Mouse (Mus musculus) limb, embryonic 13.5 days (tissue): Measurements from ENCODE around the gene Cops6. TPM values are rescaled to one million over a fixed set of nuclear protein-coding genes. Genes with fewer than 3 reads are reported as not detected.

Experiments
- ATAC-seq: fragments of 200-750 bp; cut with Nextera tagmentation; 2 replicates; pipeline ENCODE4 v1.8.0; 2017; ENCODE audit warnings: low read depth, moderate number of reproducible peaks, moderate TSS enrichment; ENCODE audit not compliant: low FRiP score
- H3K27ac ChIP-seq: fragments of 300-500 bp; sonication (generic); 2 replicates; pipeline ENCODE4 v1.5.1; 2015; ENCODE audit warnings: inconsistent platforms, mild to moderate bottlenecking, moderate library complexity
- H3K27me3 ChIP-seq: fragments of 300-500 bp; sonication (generic); 2 replicates; pipeline ENCODE4 v1.6.1; 2015; ENCODE audit warnings: mild to moderate bottlenecking, inconsistent platforms
- H3K36me3 ChIP-seq: fragments of 300-500 bp; sonication (generic); 2 replicates; pipeline ENCODE4 v1.6.1; 2015; ENCODE audit warnings: inconsistent platforms, mild to moderate bottlenecking, moderate library complexity
- H3K4me1 ChIP-seq: fragments of 300-500 bp; sonication (generic); 2 replicates; pipeline ENCODE4 v1.6.1; 2015; ENCODE audit warnings: inconsistent platforms
- H3K4me2 ChIP-seq: fragments of 300-500 bp; sonication (generic); replicated peaks from 2 replicates; pipeline ENCODE4 v1.6.1; 2015; ENCODE audit warnings: inconsistent platforms, mild to moderate bottlenecking, moderate library complexity
- H3K4me3 ChIP-seq: fragments of 300-500 bp; sonication (generic); 2 replicates; pipeline ENCODE4 v1.5.1; 2015; ENCODE audit warnings: moderate library complexity, mild to moderate bottlenecking, inconsistent platforms
- H3K9ac ChIP-seq: fragments of 300-500 bp; sonication (generic); 2 replicates; pipeline ENCODE4 v1.6.1; 2015; ENCODE audit warnings: mild to moderate bottlenecking, inconsistent platforms
- H3K9me3 ChIP-seq: fragments of 300-500 bp; sonication (generic); 2 replicates; pipeline ENCODE4 v1.6.1; 2016; ENCODE audit warnings: inconsistent platforms
- WGBS: fragments of 180-500 bp; shearing (Covaris S2); methylation state at CpG from one replicate; pipeline ENCODE4 v1.1.7; 2015; 5-methylcytosine and 5-hydroxymethylcytosine counted together
- microRNA counts: library from miRNA; unstranded; fragments of <30 nt; microRNA quantifications from one replicate; lab custom pipeline; 2016
- microRNA-seq: library from miRNA; unstranded; fragments of <30 nt; microRNA quantifications from one replicate; pipeline ENCODE4, GENCODE M21; 2016
- polyA plus RNA-seq: library from polyadenylated mRNA; unstranded; fragments of >200 nt; fragmentation: Nextera tagmentation; extraction: Ambion mirVana; gene quantifications from 2 replicates; pipeline ENCODE4 v1.2.1, GENCODE M21; 2015

Cops6 gene
- polyA plus RNA-seq, 1 experiment from 2014 or later: 362 TPM

GRCm38 (mm10) chr5:138194755-138195345 is 34.0 kb downstream of the Cops6 start:
- no peaks in the 10 kb centered on the region for H3K9me3 ChIP-seq
- H3K4me1 ChIP-seq: peaks cover 10% of the 10 kb centered on the region
- peak; percentile 57 for ATAC-seq
- H3K27ac ChIP-seq: peak overlapping the region; percentile 83
- peaks cover 32% of the 10 kb centered on the region for H3K36me3 ChIP-seq
- H3K9ac ChIP-seq: peak overlapping the region; percentile 86
- WGBS: 2% methylated on average over 29 of the region's 29 CpGs
- H3K27me3 ChIP-seq: no peaks in the 10 kb centered on the region
- H3K4me3 ChIP-seq: peak overlapping the region; percentile 75
- H3K4me2 ChIP-seq: peak overlapping the region; percentile 81

- Histone ChIP-seq H3K4me3 (peak overlapping the region; percentile 75), H3K9ac (0 out of 2 replicates have a peak overlapping the region, but pooled peaks have one; percentile 86), H3K9me3 (no peaks in the 10 kb centered on the region), H3K36me3 (peaks cover 26% of the 10 kb centered on the region), H3K27me3 (no peaks in the 10 kb centered on the region), H3K4me2 (peak overlapping the region; percentile 81), H3K4me1 (peaks cover 10% of the 10 kb centered on the region), H3K27ac (no peak overlapping the region)
- ATAC-seq: no peak
- WGBS: 78% methylated on average over 7 of the region's 7 CpGs
Observed at GRCm38 (mm10) chr5:138195463-138195862, 34.6 kb downstream of the Cops6 start.

GRCm38 (mm10) chr5:138199576-138199975 is 38.7 kb downstream of the Cops6 start:
- H3K9ac ChIP-seq: no peak overlapping the region

GRCm38 (mm10) chr5:138202086-138202485 is 41.2 kb downstream of the Cops6 start:
- Histone ChIP-seq H3K4me3 (no peak overlapping the region), H3K27me3 (no peaks in the 10 kb centered on the region), H3K9me3 (peaks cover 12% of the 10 kb centered on the region), H3K9ac (no peak overlapping the region), H3K4me2 (no peak overlapping the region), H3K4me1 (no peaks in the 10 kb centered on the region), H3K36me3 (no peaks in the 10 kb centered on the region), H3K27ac (no peak overlapping the region)
- 88% methylated on average over 3 of the region's 3 CpGs for WGBS
- ATAC-seq: no peak

More at GRCm38 (mm10) chr5:138199576-138199975, 38.7 kb downstream of the Cops6 start:
- Histone ChIP-seq H3K4me2 (no peak overlapping the region), H3K27me3 (no peaks in the 10 kb centered on the region), H3K4me3 (no peak overlapping the region), H3K27ac (no peak overlapping the region), H3K4me1 (peaks cover 10% of the 10 kb centered on the region), H3K36me3 (no peaks in the 10 kb centered on the region), H3K9me3 (peaks cover 4% of the 10 kb centered on the region; the same call in 1 of the 2 replicates)
- 15% methylated on average over 1 of the region's 1 CpGs for WGBS
- no peak for ATAC-seq

- Histone ChIP-seq H3K9me3 (peaks cover 12% of the 10 kb centered on the region), H3K4me1 (no peaks in the 10 kb centered on the region), H3K27me3 (no peaks in the 10 kb centered on the region), H3K4me3 (no peak overlapping the region), H3K9ac (no peak overlapping the region), H3K4me2 (no peak overlapping the region), H3K36me3 (no peaks in the 10 kb centered on the region), H3K27ac (no peak overlapping the region)
- ATAC-seq: no peak
- 84% methylated on average over 1 of the region's 1 CpGs for WGBS
Observed at GRCm38 (mm10) chr5:138207253-138207652, 46.4 kb downstream of the Cops6 start.

GRCm38 (mm10) chr5:138207873-138208272 is 47.0 kb downstream of the Cops6 start:
- H3K4me1 ChIP-seq: no peaks in the 10 kb centered on the region
- 83% methylated on average over 4 of the region's 4 CpGs for WGBS
- H3K4me2 ChIP-seq: no peak overlapping the region
- no peak overlapping the region for H3K9ac ChIP-seq
- H3K4me3 ChIP-seq: no peak overlapping the region
- no peaks in the 10 kb centered on the region for H3K27me3 ChIP-seq
- no peak overlapping the region for H3K27ac ChIP-seq
- peaks cover 12% of the 10 kb centered on the region for H3K9me3 ChIP-seq
- ATAC-seq: no peak
- H3K36me3 ChIP-seq: no peaks in the 10 kb centered on the region

MicroRNA genes within 50 kb of the gene (microRNA counts, 519-probe panel; counts per million panel counts)
- microRNA mmu-miR-106b (lab: Ali Mortazavi, UCI): 4,648 counts per million, percentile 90 among the panel's probes with 10 or more counts
- microRNA mmu-miR-25 (lab: Ali Mortazavi, UCI): 5,320 counts per million, percentile 96 among the panel's probes with 10 or more counts
- microRNA mmu-miR-93 (lab: Ali Mortazavi, UCI): 4,421 counts per million, percentile 85 among the panel's probes with 10 or more counts

Small RNA genes within 50 kb of the gene (microRNA-seq; reads per million reads assigned to microRNA genes)
- 9,421 reads per million, percentile 94 among the genes with 10 or more reads in this experiment for gene Mir106b
- 710 reads per million, percentile 73 among the genes with 10 or more reads in this experiment for gene Mir25
- 11,129 reads per million, percentile 95 among the genes with 10 or more reads in this experiment for gene Mir93

Other genes starting within 250 kb of the Cops6 start
- gene Cyp3a13, start 239.5 kb upstream of the Cops6 start, polyA plus RNA-seq: not detected in 2 replicates
- 0.48 and 0.80 TPM in 2 replicates for gene Gjc3, start 198.0 kb upstream of the Cops6 start, polyA plus RNA-seq
- not detected in 2 replicates for gene Azgp1, start 179.6 kb upstream of the Cops6 start, polyA plus RNA-seq
- gene Smok3a, start 139.8 kb upstream of the Cops6 start, polyA plus RNA-seq: not detected in 2 replicates
- gene Smok3b, start 139.6 kb upstream of the Cops6 start, polyA plus RNA-seq: not detected in 2 replicates
- gene Smok3c, start 107.9 kb upstream of the Cops6 start, polyA plus RNA-seq: not detected in 2 replicates
- gene Zkscan1, start 76.0 kb upstream of the Cops6 start, polyA plus RNA-seq: 20.1 and 22.4 TPM in 2 replicates
- 76.5 and 77.3 TPM in 2 replicates for gene Zscan21, start 44.2 kb upstream of the Cops6 start, polyA plus RNA-seq
- gene Zfp113, start 5.3 kb upstream of the Cops6 start, polyA plus RNA-seq: 20.3 and 23.8 TPM in 2 replicates
- gene Ap4m1, start 10.9 kb downstream of the Cops6 start, polyA plus RNA-seq: 32.2 and 35.8 TPM in 2 replicates
- gene Mcm7, start 11.4 kb downstream of the Cops6 start, polyA plus RNA-seq: 208 and 210 TPM in 2 replicates
- gene Taf6, start 26.4 kb downstream of the Cops6 start, polyA plus RNA-seq: 99.2 and 106 TPM in 2 replicates
- 73.0 and 73.8 TPM in 2 replicates for gene Cnpy4, start 26.4 kb downstream of the Cops6 start, polyA plus RNA-seq
- gene Mblac1, start 33.2 kb downstream of the Cops6 start, polyA plus RNA-seq: 10.5 and 11.3 TPM in 2 replicates
- gene Nxpe5, start 64.8 kb downstream of the Cops6 start, polyA plus RNA-seq: not detected in 2 replicates
- 63.5 and 64.7 TPM in 2 replicates for gene Lamtor4, start 94.4 kb downstream of the Cops6 start, polyA plus RNA-seq
- 4.4 and 5.2 TPM in 2 replicates for gene BC037034, start 103.0 kb downstream of the Cops6 start, polyA plus RNA-seq
- 3.3 and 4.5 TPM in 2 replicates for gene Gal3st4, start 111.8 kb downstream of the Cops6 start, polyA plus RNA-seq
- gene Gm43720, start 118.9 kb downstream of the Cops6 start, polyA plus RNA-seq: 0.13 and 0.29 TPM in 2 replicates
- 52.9 and 55.6 TPM in 2 replicates for gene Gpc2, start 118.9 kb downstream of the Cops6 start, polyA plus RNA-seq
- 8.2 and 9.4 TPM in 2 replicates for gene Stag3, start 119.2 kb downstream of the Cops6 start, polyA plus RNA-seq
- 0.18 TPM in 1 of 2 replicates, not detected in the other for gene Pvrig, start 180.9 kb downstream of the Cops6 start, polyA plus RNA-seq